Comparison of ENCODE assay signal across 8 mouse cellular contexts in genomic region chr9:123479196-123479669, GRCm38 (mm10). TPM values are rescaled to one million over a fixed set of nuclear protein-coding genes. Genes with fewer than 3 reads are reported as not detected.
A peak's percentile ranks its signal among the peaks of the same experiment; 100 is the strongest.
DNase-seq lines count a peak whose midpoint lies in the region; ATAC-seq lines count a peak whose summit lies in the region.

No protein-coding gene starts in this region.

- intact Hi-C loops in gastrocnemius, postnatal 14 days (cut with DNase I; ENCODE audit: low total_unique reads) = no loop called here
- intact Hi-C loops in heart, postnatal 10 days (cut with DNase I) = loop anchor here (2.0 kb wide), 1 partner anchor 26 kb away; no protein-coding TSS in a partner anchor

- peak overlapping the region; percentile 53 for H3K4me2 ChIP-seq in neural tube, embryonic 11.5 days (ENCODE audit: low read depth)

- no peaks in the 10 kb centered on the region for H3K27me3 ChIP-seq in neural tube, embryonic 11.5 days (ENCODE audit: control insufficient read depth, insufficient read depth, low read length)

- no peak for ATAC-seq in neural tube, embryonic 11.5 days (ENCODE audit: insufficient read depth, low FRiP score, low TSS enrichment)

- H3K9me3 ChIP-seq in neural tube, embryonic 11.5 days (ENCODE audit: control insufficient read depth, low read length) = no peaks in the 10 kb centered on the region

- H3K4me3 ChIP-seq in brown adipose tissue, adult 24 weeks (ENCODE audit: insufficient read depth, low read depth, low read length) = peak overlapping the region; percentile 89
- H3K4me3 ChIP-seq in neural tube, embryonic 11.5 days (ENCODE audit: low read depth, low read length) = peak overlapping the region; percentile 54

- peak; percentile 24 for DNase-seq in gastrocnemius, postnatal 10 days
- no peak for DNase-seq in gastrocnemius, postnatal 14 days
- DNase-seq in heart, postnatal 10 days = peak; percentile 53 to 61
- DNase-seq in liver = peak; percentile 43
- DNase-seq in neural tube, embryonic 11.5 days (ENCODE audit: low spot score) = no peak
- no peak for DNase-seq in adipocyte (ENCODE audit: low spot score)
- DNase-seq in urinary bladder, postnatal 14 days (ENCODE audit: low spot score) = no peak

- H3K27ac ChIP-seq in brown adipose tissue, adult 24 weeks (replicated peaks; ENCODE audit: low read depth, low read length) = peak overlapping the region; percentile 75
- H3K27ac ChIP-seq in neural tube, embryonic 11.5 days (ENCODE audit: low read depth, low read length) = no peak overlapping the region

- H3K9ac ChIP-seq in neural tube, embryonic 11.5 days (ENCODE audit: low read length) = peak overlapping the region; percentile 77

- WGBS in neural tube, embryonic 11.5 days = 24% methylated on average over 17 of the region's 17 CpGs

- peaks cover 3% of the 10 kb centered on the region; the same call in 1 of the 2 replicates for H3K36me3 ChIP-seq in neural tube, embryonic 11.5 days (ENCODE audit: control insufficient read depth, insufficient read depth, low read length)

- H3K4me1 ChIP-seq in brown adipose tissue, adult 24 weeks (ENCODE audit: control insufficient read depth, insufficient read depth, insufficient read length, low read length) = peaks cover 36% of the 10 kb centered on the region
- peaks cover 23% of the 10 kb centered on the region for H3K4me1 ChIP-seq in neural tube, embryonic 11.5 days (ENCODE audit: control insufficient read depth, insufficient read depth, low read length)

RNA-seq across cellular contexts. Expression of gene Limd1, which starts 0.7 kb away (rescaled TPM):
- total RNA-seq in gastrocnemius, postnatal 10 days (2021) = 10 to 100 TPM; 34.7 to 35.3 TPM
- total RNA-seq in gastrocnemius, postnatal 14 days (2021) = 10 to 100 TPM; 29.4 to 31.2 TPM
- 14.0 and 22.4 TPM in 2 replicates for polyA plus RNA-seq in brown adipose tissue, adult 24 weeks (2012; ENCODE audit: insufficient read depth, insufficient read length, missing spikeins)
- 10 to 100 TPM; 49.6 to 53.5 TPM for total RNA-seq in heart, postnatal 10 days (2021)
- 48.1 and 52.4 TPM in 2 replicates for polyA plus RNA-seq in neural tube, embryonic 11.5 days (2014; fragmentation: Nextera tagmentation; extraction: Ambion mirVana)

RNA-seq across cellular contexts. Expression of gene Sacm1l, which starts 50.3 kb away (rescaled TPM):
- total RNA-seq in gastrocnemius, postnatal 10 days (2021) = 10 to 100 TPM; 21.7 to 24.0 TPM
- 10 to 100 TPM; 19.2 to 23.7 TPM for total RNA-seq in gastrocnemius, postnatal 14 days (2021)
- polyA plus RNA-seq in brown adipose tissue, adult 24 weeks (2012; ENCODE audit: insufficient read depth, insufficient read length, missing spikeins) = 67.2 and 80.7 TPM in 2 replicates
- total RNA-seq in heart, postnatal 10 days (2021) = 10 to 100 TPM; 43.5 to 45.3 TPM
- polyA plus RNA-seq in neural tube, embryonic 11.5 days (2014; fragmentation: Nextera tagmentation; extraction: Ambion mirVana) = 52.4 and 56.3 TPM in 2 replicates

Comparison
In these comparisons a context has a peak if more than half of its experiments do, and no peak if none do; other contexts are left out.
1. DNase-seq: peak in gastrocnemius, postnatal 10 days (single experiment), heart, postnatal 10 days (2 of 2) and liver (single experiment); none in gastrocnemius, postnatal 14 days (single experiment), neural tube, embryonic 11.5 days (single experiment), adipocyte (single experiment) and urinary bladder, postnatal 14 days (single experiment).